Mouse (Mus musculus) embryonic facial prominence, embryonic 10.5 days (tissue): Measurements from ENCODE around the gene Gm5741. TPM values are rescaled to one million over a fixed set of nuclear protein-coding genes. Genes with fewer than 3 reads are reported as not detected.

ENCODE experiments used
- DNase-seq: peaks from one replicate; pipeline ENCODE4 v3.0.0-alpha.2; 2017; ENCODE audit warnings: low spot score
- H3K27ac ChIP-seq: fragments of 300-500 bp; sonication (generic); replicated peaks from 2 replicates; pipeline ENCODE4 v1.5.1; 2016; ENCODE audit warnings: mild to moderate bottlenecking
- H3K27me3 ChIP-seq: fragments of 300-500 bp; sonication (generic); replicated peaks from 2 replicates; pipeline ENCODE4 v1.6.1; 2016; ENCODE audit warnings: low read depth, mild to moderate bottlenecking; ENCODE audit not compliant: poor library complexity, severe bottlenecking
- H3K36me3 ChIP-seq: fragments of 300-500 bp; sonication (generic); replicated peaks from 2 replicates; pipeline ENCODE4 v1.6.1; 2016; ENCODE audit warnings: mild to moderate bottlenecking, moderate library complexity
- H3K4me1 ChIP-seq: fragments of 300-500 bp; sonication (generic); 2 replicates; pipeline ENCODE4 v1.6.1; 2016
- H3K4me3 ChIP-seq: fragments of 300-500 bp; sonication (generic); 2 replicates; pipeline ENCODE4 v1.5.1; 2016; ENCODE audit warnings: mild to moderate bottlenecking, moderate library complexity
- H3K9me3 ChIP-seq: fragments of 300-500 bp; sonication (generic); 2 replicates; pipeline ENCODE4 v1.6.1; 2016; ENCODE audit warnings: mild to moderate bottlenecking
- WGBS: fragments of 180-500 bp; shearing (Covaris S2); methylation state at CpG from one replicate; pipeline ENCODE4 v1.1.7; 2016; 5-methylcytosine and 5-hydroxymethylcytosine counted together
- polyA plus RNA-seq: library from polyadenylated mRNA; unstranded; fragments of >200 nt; fragmentation: Nextera tagmentation; extraction: Ambion mirVana; gene quantifications from 2 replicates; pipeline ENCODE4 v1.2.1, GENCODE M21; 2016

Gene Gm5741
- polyA plus RNA-seq: not detected in 2 replicates

GRCm38 (mm10) chr8:85067982-85068381 lies at the start of gene Gm5741:
Gene Gm5741, minus strand, starts transcription at chr8:85067982.
- no peaks in the 10 kb centered on the region for H3K9me3 ChIP-seq
- DNase-seq: no peak
- H3K4me1 ChIP-seq: peaks cover 19% of the 10 kb centered on the region
- no peak within 1 kb of the TSS for H3K27ac ChIP-seq
- no peak within 1 kb of the TSS for H3K4me3 ChIP-seq
- no peaks in the 10 kb centered on the region for H3K27me3 ChIP-seq
- peaks cover 35% of the 10 kb centered on the region for H3K36me3 ChIP-seq

GRCm38 (mm10) chr8:85116984-85117383 lies 49.2 kb upstream of the Gm5741 start:
- Histone ChIP-seq H3K36me3 (peaks cover 7% of the 10 kb centered on the region), H3K4me1 (peaks cover 10% of the 10 kb centered on the region), H3K4me3 (no peak overlapping the region), H3K27me3 (no peaks in the 10 kb centered on the region), H3K9me3 (peaks cover 4% of the 10 kb centered on the region; the same call in 1 of the 2 replicates), H3K27ac (no peak overlapping the region)
- DNase-seq: no peak
- WGBS: 90% methylated on average over 7 of the region's 7 CpGs

GRCm38 (mm10) chr8:85115501-85115900 lies 47.7 kb upstream of the Gm5741 start:
- H3K36me3 ChIP-seq: peaks cover 21% of the 10 kb centered on the region
- 78% methylated on average over 4 of the region's 4 CpGs for WGBS
- no peak for DNase-seq
- H3K4me1 ChIP-seq: peaks cover 10% of the 10 kb centered on the region
- no peak overlapping the region for H3K4me3 ChIP-seq
- H3K27ac ChIP-seq: no peak overlapping the region
- no peaks in the 10 kb centered on the region for H3K27me3 ChIP-seq
- H3K9me3 ChIP-seq: peaks cover 4% of the 10 kb centered on the region; the same call in 1 of the 2 replicates

- H3K27ac ChIP-seq: no peak overlapping the region
- 95% methylated on average over 10 of the region's 10 CpGs for WGBS
- H3K36me3 ChIP-seq: peaks cover 38% of the 10 kb centered on the region
Measured at GRCm38 (mm10) chr8:85113241-85113640, 45.5 kb upstream of the Gm5741 start.

GRCm38 (mm10) chr8:85100076-85100665 lies 32.4 kb upstream of the Gm5741 start:
- Histone ChIP-seq H3K4me1 (no peaks in the 10 kb centered on the region), H3K9me3 (no peaks in the 10 kb centered on the region), H3K27me3 (no peaks in the 10 kb centered on the region), H3K36me3 (peaks cover 43% of the 10 kb centered on the region), H3K4me3 (no peak overlapping the region), H3K27ac (no peak overlapping the region)
- no peak for DNase-seq
- 84% methylated on average over 4 of the region's 4 CpGs for WGBS

More at GRCm38 (mm10) chr8:85113241-85113640, 45.5 kb upstream of the Gm5741 start:
- Histone ChIP-seq H3K4me3 (no peak overlapping the region), H3K9me3 (peaks cover 6% of the 10 kb centered on the region; the same call in 1 of the 2 replicates), H3K4me1 (no peaks in the 10 kb centered on the region), H3K27me3 (no peaks in the 10 kb centered on the region)
- no peak for DNase-seq

GRCm38 (mm10) chr8:85096850-85097249 lies 29.1 kb upstream of the Gm5741 start:
- no peaks in the 10 kb centered on the region for H3K4me1 ChIP-seq
- H3K36me3 ChIP-seq: peaks cover 72% of the 10 kb centered on the region
- H3K27me3 ChIP-seq: no peaks in the 10 kb centered on the region
- no peak overlapping the region for H3K4me3 ChIP-seq
- H3K9me3 ChIP-seq: no peaks in the 10 kb centered on the region
- 91% methylated on average over 4 of the region's 4 CpGs for WGBS
- DNase-seq: no peak
- H3K27ac ChIP-seq: no peak overlapping the region

- Histone ChIP-seq H3K36me3 (peaks cover 79% of the 10 kb centered on the region), H3K4me1 (peaks cover 1% of the 10 kb centered on the region; the same call in 1 of the 2 replicates), H3K4me3 (no peak overlapping the region), H3K27ac (no peak overlapping the region), H3K27me3 (no peaks in the 10 kb centered on the region), H3K9me3 (no peaks in the 10 kb centered on the region)
- no peak for DNase-seq
- 94% methylated on average over 16 of the region's 16 CpGs for WGBS
Measured at GRCm38 (mm10) chr8:85096196-85096595, 28.4 kb upstream of the Gm5741 start.

GRCm38 (mm10) chr8:85095566-85095965 lies 27.8 kb upstream of the Gm5741 start:
- 94% methylated on average over 7 of the region's 7 CpGs for WGBS
- no peaks in the 10 kb centered on the region for H3K9me3 ChIP-seq

GRCm38 (mm10) chr8:85095051-85095450 lies 27.3 kb upstream of the Gm5741 start:
- Histone ChIP-seq H3K36me3 (peaks cover 84% of the 10 kb centered on the region), H3K9me3 (no peaks in the 10 kb centered on the region), H3K27me3 (no peaks in the 10 kb centered on the region), H3K4me1 (peaks cover 3% of the 10 kb centered on the region; the same call in 1 of the 2 replicates), H3K4me3 (no peak overlapping the region), H3K27ac (no peak overlapping the region)
- no peak for DNase-seq
- WGBS: 90% methylated on average over 13 of the region's 13 CpGs

More at GRCm38 (mm10) chr8:85095566-85095965, 27.8 kb upstream of the Gm5741 start:
- Histone ChIP-seq H3K4me3 (no peak overlapping the region), H3K27me3 (no peaks in the 10 kb centered on the region), H3K27ac (no peak overlapping the region), H3K4me1 (peaks cover 3% of the 10 kb centered on the region; the same call in 1 of the 2 replicates), H3K36me3 (peaks cover 84% of the 10 kb centered on the region)
- no peak for DNase-seq

- Histone ChIP-seq H3K36me3 (peaks cover 87% of the 10 kb centered on the region), H3K4me1 (peaks cover 3% of the 10 kb centered on the region; the same call in 1 of the 2 replicates), H3K9me3 (no peaks in the 10 kb centered on the region), H3K27ac (no peak overlapping the region), H3K4me3 (no peak overlapping the region), H3K27me3 (no peaks in the 10 kb centered on the region)
- no peak for DNase-seq
- WGBS: 30% methylated on average over 21 of the region's 21 CpGs
Measured at GRCm38 (mm10) chr8:85091526-85092090, 23.8 kb upstream of the Gm5741 start.

GRCm38 (mm10) chr8:85090856-85091255 lies 23.1 kb upstream of the Gm5741 start:
- no peaks in the 10 kb centered on the region for H3K27me3 ChIP-seq

GRCm38 (mm10) chr8:85088771-85089170 lies 21.0 kb upstream of the Gm5741 start:
- no peak for DNase-seq
- H3K4me3 ChIP-seq: no peak overlapping the region
- H3K27ac ChIP-seq: no peak overlapping the region
- 86% methylated on average over 2 of the region's 2 CpGs for WGBS
- no peaks in the 10 kb centered on the region for H3K27me3 ChIP-seq
- H3K4me1 ChIP-seq: peaks cover 9% of the 10 kb centered on the region
- peaks cover 77% of the 10 kb centered on the region for H3K36me3 ChIP-seq
- no peaks in the 10 kb centered on the region for H3K9me3 ChIP-seq

More at GRCm38 (mm10) chr8:85090856-85091255, 23.1 kb upstream of the Gm5741 start:
- Histone ChIP-seq H3K9me3 (no peaks in the 10 kb centered on the region), H3K4me3 (no peak overlapping the region), H3K36me3 (peaks cover 85% of the 10 kb centered on the region), H3K4me1 (peaks cover 3% of the 10 kb centered on the region; the same call in 1 of the 2 replicates), H3K27ac (no peak overlapping the region)
- DNase-seq: no peak
- 89% methylated on average over 11 of the region's 11 CpGs for WGBS

- no peaks in the 10 kb centered on the region for H3K9me3 ChIP-seq
- no peaks in the 10 kb centered on the region for H3K27me3 ChIP-seq
- DNase-seq: no peak
- no peak overlapping the region for H3K27ac ChIP-seq
- H3K4me3 ChIP-seq: no peak overlapping the region
- peaks cover 55% of the 10 kb centered on the region for H3K36me3 ChIP-seq
- H3K4me1 ChIP-seq: peaks cover 31% of the 10 kb centered on the region
- 80% methylated on average over 3 of the region's 3 CpGs for WGBS
Measured at GRCm38 (mm10) chr8:85086238-85086637, 18.5 kb upstream of the Gm5741 start.
